Mouse (Mus musculus): ENCODE measurements around the gene Pgpep1. TPM values are rescaled to one million over a fixed set of nuclear protein-coding genes. Genes with fewer than 3 reads are reported as not detected.

The Pgpep1 gene
- polyA plus RNA-seq, 1 experiment from 2014 or later: 102 TPM

DNA sequence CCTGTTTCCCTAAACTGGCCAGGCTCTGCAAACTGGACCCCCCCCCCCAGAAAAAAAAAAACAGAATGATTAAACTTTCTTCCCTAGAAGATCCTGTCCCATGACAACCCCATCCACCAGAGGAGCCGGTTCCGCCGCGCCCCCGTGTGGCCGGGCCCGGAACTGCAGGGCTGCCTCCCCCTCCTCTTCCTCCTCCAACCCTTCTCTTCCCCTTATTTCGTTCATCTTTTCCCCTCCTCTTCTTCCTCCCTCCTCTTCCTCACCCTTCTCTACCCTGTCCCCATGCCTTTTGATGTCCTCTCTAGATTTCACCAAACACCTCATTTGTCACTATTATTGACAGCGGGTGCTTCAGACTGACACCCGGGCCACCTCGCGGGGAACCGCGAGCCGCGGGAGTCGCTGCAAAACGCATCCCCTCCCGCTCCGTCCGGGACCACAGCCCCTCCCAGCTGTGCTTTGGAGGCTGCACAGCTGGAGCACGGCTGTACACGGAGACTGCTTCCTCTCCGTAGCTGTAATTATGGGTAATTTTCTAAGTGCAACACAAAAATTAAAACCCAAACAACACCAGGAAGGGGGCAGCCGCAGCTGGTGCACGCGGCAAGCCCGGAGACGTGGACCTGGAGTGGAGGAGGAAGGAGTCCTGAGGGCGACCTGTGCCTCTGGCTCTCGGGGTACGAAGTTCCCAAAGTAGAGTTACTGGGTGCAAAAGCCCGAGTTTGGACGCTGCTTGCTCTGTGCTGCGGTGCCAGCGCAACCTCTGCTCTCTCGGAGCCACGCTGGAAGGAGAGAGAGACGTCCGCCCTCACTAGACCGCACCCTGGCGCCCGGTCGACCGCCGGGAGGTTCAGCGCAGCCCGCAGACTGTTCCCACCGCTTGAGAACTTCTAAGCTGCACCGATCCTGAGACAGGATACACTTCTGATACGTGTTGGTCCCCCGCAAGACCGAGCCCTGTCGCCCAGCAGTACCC lies 49.1 kb downstream of the Pgpep1 start:
- peaks cover 57% of the 10 kb centered on the region for H3K4me1 ChIP-seq (replicated peaks)
- under 1% methylated on average over 54 of the region's 54 CpGs for WGBS
- H3K27me3 ChIP-seq: no peaks in the 10 kb centered on the region
- ATAC-seq (ENCODE audit: low read depth): 0 out of 2 replicates have a peak, but pooled peaks have one; percentile 6
- no peaks in the 10 kb centered on the region for H3K9me3 ChIP-seq
- H3K9ac ChIP-seq: peak overlapping the region; percentile 68
- H3K36me3 ChIP-seq: no peaks in the 10 kb centered on the region
- peak overlapping the region; percentile 93 for H3K27ac ChIP-seq (replicated peaks)
- H3K4me3 ChIP-seq: peak overlapping the region; percentile 82
- H3K4me2 ChIP-seq: peak overlapping the region; percentile 88

DNA sequence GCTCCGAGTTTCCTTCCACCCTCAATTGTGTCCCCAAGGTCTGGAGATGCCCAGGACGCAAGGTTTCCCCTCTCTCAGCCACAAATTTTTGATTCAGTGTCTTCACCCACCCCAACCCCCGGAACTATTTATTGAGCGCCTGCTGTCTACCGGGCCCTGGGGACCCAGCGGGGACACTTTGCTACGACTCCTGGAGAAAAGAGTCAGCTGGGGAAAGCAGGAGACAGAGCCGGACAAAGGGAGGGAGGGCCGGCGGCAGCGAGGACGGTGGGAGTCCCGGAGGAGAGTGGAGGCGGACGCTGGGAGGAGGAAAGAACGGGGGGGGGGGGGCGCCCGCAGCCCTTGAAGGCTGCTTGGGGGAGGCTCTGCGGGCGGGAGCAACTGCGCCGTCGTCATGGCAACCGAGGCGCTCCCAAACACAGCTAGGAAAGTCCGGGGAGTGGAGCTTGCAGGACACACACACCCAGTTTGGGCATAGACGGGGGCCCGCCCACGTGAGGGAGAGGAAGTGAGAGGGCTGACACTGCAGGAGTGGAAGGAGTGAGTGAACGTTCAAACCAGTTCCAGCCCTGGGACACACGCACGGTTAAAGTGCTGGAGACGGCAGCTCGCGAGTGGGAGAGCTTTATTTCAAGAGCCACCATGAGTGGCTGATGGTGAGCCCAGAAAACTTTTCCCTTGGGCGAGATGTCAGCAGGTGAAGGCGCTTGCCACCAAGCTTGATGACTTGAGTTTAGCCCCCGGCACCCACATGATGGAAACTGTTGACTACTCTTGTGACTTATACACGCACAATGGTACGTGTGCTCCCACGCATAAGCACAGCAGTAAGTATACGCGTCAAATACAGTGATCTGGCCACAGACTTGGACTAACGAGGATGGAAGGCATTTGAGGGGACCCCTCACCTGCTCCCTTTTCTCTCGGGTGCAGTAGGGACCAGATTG lies 50.1 kb downstream of the Pgpep1 start:
- peaks cover 65% of the 10 kb centered on the region for H3K4me1 ChIP-seq (replicated peaks)
- no peaks in the 10 kb centered on the region for H3K27me3 ChIP-seq
- no peaks in the 10 kb centered on the region for H3K9me3 ChIP-seq
- under 1% methylated on average over 44 of the region's 45 CpGs for WGBS
- H3K9ac ChIP-seq: peak overlapping the region; percentile 68
- peak; percentile 42 for ATAC-seq (ENCODE audit: low read depth)
- H3K4me2 ChIP-seq: peak overlapping the region; percentile 88
- peak overlapping the region; percentile 93 for H3K27ac ChIP-seq (replicated peaks)
- peak overlapping the region; percentile 82 for H3K4me3 ChIP-seq
- H3K36me3 ChIP-seq: no peaks in the 10 kb centered on the region

DNA sequence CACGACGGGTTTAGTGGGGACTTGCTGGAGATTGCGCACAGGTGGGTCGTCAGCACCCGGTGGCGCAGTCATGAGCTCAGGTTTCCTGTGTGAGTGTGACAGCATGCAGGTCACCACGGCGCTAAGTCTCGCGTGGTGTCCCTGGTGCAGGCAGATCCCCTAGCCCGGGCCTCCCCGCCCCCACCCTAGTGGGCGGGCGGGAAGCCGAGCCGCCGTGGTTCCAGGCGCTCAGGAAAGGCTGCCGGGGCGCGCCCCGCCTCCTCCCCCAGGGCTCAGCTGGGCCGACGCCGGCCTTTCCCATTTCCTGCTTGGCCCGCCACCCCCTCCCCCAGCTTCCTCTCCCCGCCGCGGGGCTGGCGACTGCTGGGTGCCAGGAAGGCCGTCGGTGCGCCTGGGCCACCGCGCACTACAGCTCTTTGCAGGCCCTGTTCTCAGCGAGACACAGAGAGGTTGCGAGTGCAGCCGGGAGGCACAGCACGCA lies 50.8 kb downstream of the Pgpep1 start:
- ATAC-seq (ENCODE audit: low read depth): peak; percentile 45
- peak overlapping the region; percentile 93 for H3K27ac ChIP-seq (replicated peaks)
- H3K27me3 ChIP-seq: no peaks in the 10 kb centered on the region
- peak overlapping the region; percentile 88 for H3K4me2 ChIP-seq
- no peaks in the 10 kb centered on the region for H3K36me3 ChIP-seq
- peaks cover 72% of the 10 kb centered on the region for H3K4me1 ChIP-seq (replicated peaks)
- H3K4me3 ChIP-seq: peak overlapping the region; percentile 82
- 1% methylated on average over 39 of the region's 39 CpGs for WGBS
- peak overlapping the region; percentile 68 for H3K9ac ChIP-seq
- no peaks in the 10 kb centered on the region for H3K9me3 ChIP-seq

DNA sequence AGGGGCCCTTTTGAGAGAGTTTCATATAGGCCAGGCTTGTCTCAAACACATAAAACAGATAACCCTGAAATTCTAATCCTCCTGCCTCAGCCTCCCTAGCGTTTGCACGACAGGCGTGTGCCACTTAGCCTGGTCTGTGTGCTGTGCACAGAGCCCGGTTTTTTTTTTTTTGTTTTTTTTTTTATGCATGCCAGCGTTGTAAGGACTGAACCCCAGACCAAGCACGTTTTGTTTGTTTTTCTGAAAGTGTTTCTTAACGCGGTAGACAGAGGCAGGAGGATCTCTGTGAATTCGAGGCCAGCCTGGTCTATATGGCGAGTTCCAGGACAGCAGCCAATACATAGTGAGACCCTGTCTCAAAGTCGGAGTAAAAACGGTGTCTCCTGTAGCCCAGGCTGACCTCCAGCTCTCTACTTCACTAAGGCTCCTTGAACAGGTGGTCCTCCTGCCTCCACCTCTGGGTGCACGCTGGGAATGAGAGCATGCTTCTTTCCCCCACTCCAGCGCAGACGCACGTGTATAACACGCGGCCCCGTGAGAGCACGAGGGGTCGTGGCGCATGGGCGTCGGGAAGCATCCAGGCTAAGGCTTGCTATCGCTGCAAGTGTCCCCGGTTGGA lies 51.3 kb downstream of the Pgpep1 start, which contains the start of gene Ssbp4:
Gene Ssbp4 (minus strand): TSS at position 124 of the 619 bp plus-strand sequence.
- Histone ChIP-seq H3K4me1 (replicated peaks) (peaks cover 78% of the 10 kb centered on the region), H3K4me3 (peak within 1 kb of the TSS; percentile 82), H3K9me3 (no peaks in the 10 kb centered on the region), H3K9ac (peak within 1 kb of the TSS; percentile 92), H3K4me2 (peak within 1 kb of the TSS; percentile 88), H3K27ac (replicated peaks) (peak within 1 kb of the TSS; percentile 93), H3K27me3 (no peaks in the 10 kb centered on the region), H3K36me3 (no peaks in the 10 kb centered on the region)
- 5% methylated on average over 26 of the region's 26 CpGs for WGBS
- ATAC-seq (ENCODE audit: low read depth): peak; percentile 0; the same call in 1 of the 2 replicates

- H3K4me1 ChIP-seq (replicated peaks): peaks cover 80% of the 10 kb centered on the region
- peak overlapping the region; percentile 93 for H3K27ac ChIP-seq (replicated peaks)
- WGBS: 2% methylated on average over 81 of the region's 84 CpGs
- H3K9ac ChIP-seq: peak overlapping the region; percentile 92
- H3K36me3 ChIP-seq: peaks cover 1% of the 10 kb centered on the region; the same call in 1 of the 2 replicates
- peak overlapping the region; percentile 82 for H3K4me3 ChIP-seq
- ATAC-seq (ENCODE audit: low read depth): peak; percentile 9; the same call in 1 of the 2 replicates
- no peaks in the 10 kb centered on the region for H3K9me3 ChIP-seq
- H3K4me2 ChIP-seq: peak overlapping the region; percentile 88
- no peaks in the 10 kb centered on the region for H3K27me3 ChIP-seq
These were observed 52.1 kb downstream of the Pgpep1 start for GRCm38 (mm10) chr8:70607898-70608748.

DNA sequence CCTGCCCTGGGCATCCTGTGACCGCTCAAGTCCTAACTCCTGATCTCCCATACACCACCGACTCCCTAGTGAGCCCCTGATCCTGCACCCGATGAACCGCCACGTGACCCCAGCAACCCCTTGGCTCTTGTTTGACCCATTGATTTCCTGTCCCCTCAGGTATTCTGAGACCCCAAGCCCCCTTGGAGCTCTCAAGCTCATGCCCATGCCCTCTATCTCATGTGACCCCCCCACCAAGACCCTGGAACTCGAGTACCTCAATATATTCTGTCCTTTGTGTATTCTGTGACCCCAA lies 52.6 kb downstream of the Pgpep1 start:
- ATAC-seq (ENCODE audit: low read depth): no peak
- H3K4me3 ChIP-seq: peak overlapping the region; percentile 82
- peak overlapping the region; percentile 93 for H3K27ac ChIP-seq (replicated peaks)
- peak overlapping the region; percentile 88 for H3K4me2 ChIP-seq
- H3K36me3 ChIP-seq: peaks cover 7% of the 10 kb centered on the region
- 21% methylated on average over 6 of the region's 6 CpGs for WGBS
- H3K9me3 ChIP-seq: no peaks in the 10 kb centered on the region
- no peaks in the 10 kb centered on the region for H3K27me3 ChIP-seq
- H3K4me1 ChIP-seq (replicated peaks): peaks cover 80% of the 10 kb centered on the region
- peak overlapping the region; percentile 92 for H3K9ac ChIP-seq

DNA sequence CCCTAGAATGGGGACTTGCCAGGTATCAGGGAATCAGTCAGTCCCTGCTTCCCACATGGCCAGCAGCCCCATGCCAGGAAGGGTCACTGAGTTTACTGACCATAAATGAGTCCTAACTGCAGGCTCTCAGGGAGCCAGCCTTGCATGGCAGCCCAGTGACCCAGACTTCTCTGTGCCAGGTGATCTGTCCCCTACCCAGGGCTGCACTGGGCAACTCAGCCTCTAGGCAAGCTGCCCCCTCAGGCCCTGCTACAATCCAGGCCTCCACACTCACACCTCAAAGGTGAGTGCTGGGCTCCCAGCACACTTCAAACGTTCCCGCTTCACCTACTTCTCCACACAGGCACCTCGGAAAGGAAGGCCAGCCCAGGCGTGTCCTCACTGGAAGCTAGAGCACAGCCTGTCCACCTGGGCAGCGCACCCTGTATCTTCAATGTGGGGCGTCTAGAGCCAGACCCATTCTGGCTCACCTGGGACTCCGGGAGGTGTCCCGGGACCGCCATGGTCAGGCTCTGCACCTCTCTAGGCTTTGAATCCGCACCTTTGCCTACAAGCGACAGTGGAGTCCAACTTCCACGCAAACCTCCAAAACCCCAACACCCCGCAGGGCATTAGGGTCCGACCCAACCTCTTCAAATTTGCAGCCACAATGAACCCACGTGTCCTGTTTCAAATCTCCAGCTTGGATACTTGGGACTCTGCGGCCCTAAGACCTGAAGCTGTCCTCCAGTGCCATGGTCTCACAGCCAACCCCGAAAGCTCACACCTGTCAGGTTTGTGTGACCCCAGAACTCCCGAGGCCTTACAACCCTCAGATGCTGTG lies 53.2 kb downstream of the Pgpep1 start:
- Histone ChIP-seq H3K4me3 (peak overlapping the region; percentile 82), H3K27me3 (no peaks in the 10 kb centered on the region), H3K9ac (peak overlapping the region; percentile 92), H3K36me3 (peaks cover 13% of the 10 kb centered on the region), H3K4me2 (peak overlapping the region; percentile 88), H3K4me1 (replicated peaks) (peaks cover 81% of the 10 kb centered on the region), H3K9me3 (no peaks in the 10 kb centered on the region), H3K27ac (replicated peaks) (0 out of 2 replicates have a peak overlapping the region, but pooled peaks have one; percentile 9)
- 73% methylated on average over 18 of the region's 18 CpGs for whole genome bisulfite sequencing
- no peak for ATAC-seq (ENCODE audit: low read depth)

GRCm38 (mm10) chr8:70605871-70606779 lies 54.1 kb downstream of the Pgpep1 start:
- no peak for ATAC-seq (ENCODE audit: low read depth)
- no peaks in the 10 kb centered on the region for H3K9me3 ChIP-seq
- WGBS: 88% methylated on average over 9 of the region's 9 CpGs
- H3K9ac ChIP-seq: no peak overlapping the region
- peaks cover 13% of the 10 kb centered on the region for H3K36me3 ChIP-seq
- H3K4me2 ChIP-seq: peak overlapping the region; percentile 88; the same call in 1 of the 2 replicates
- H3K27ac ChIP-seq (replicated peaks): no peak overlapping the region
- H3K4me3 ChIP-seq: peak overlapping the region; percentile 82; the same call in 1 of the 2 replicates
- no peaks in the 10 kb centered on the region for H3K27me3 ChIP-seq
- peaks cover 81% of the 10 kb centered on the region for H3K4me1 ChIP-seq (replicated peaks)

DNA sequence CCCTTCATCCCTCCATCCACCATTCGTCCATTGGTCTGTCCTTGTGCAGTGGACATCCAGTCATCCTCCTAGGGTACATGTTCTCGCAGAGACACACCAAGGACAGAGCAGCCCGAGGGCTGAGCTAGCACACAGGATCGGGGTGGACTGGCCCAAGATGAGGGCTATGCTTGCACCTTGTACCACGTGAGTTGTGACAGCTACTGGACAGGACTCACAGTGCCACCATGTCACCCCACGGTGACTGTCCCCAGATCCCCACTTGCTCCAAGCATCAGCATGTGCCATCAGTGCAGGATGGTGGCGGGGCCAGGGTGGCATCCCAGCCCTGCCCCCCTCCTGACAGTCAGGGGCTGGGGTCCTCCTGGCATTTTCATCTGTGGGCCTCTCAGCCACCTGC lies 55.6 kb downstream of the Pgpep1 start:
- H3K4me2 ChIP-seq: no peak overlapping the region
- H3K4me3 ChIP-seq: no peak overlapping the region

More for the DNA sequence above, 55.6 kb downstream of the Pgpep1 start:
- Histone ChIP-seq H3K36me3 (peaks cover 13% of the 10 kb centered on the region), H3K27ac (replicated peaks) (no peak overlapping the region; the same call in 1 of the 2 replicates), H3K4me1 (replicated peaks) (peaks cover 81% of the 10 kb centered on the region), H3K9ac (no peak overlapping the region), H3K27me3 (no peaks in the 10 kb centered on the region), H3K9me3 (no peaks in the 10 kb centered on the region)
- no peak for ATAC-seq (ENCODE audit: low read depth)
- WGBS: 82% methylated on average over 7 of the region's 7 CpGs

All from neural tube, embryonic 13.5 days (tissue).